Mouse (Mus musculus) ES-E14 (cell line): ENCODE measurements around the gene Fam184b. TPM values are rescaled to one million over a fixed set of nuclear protein-coding genes. Genes with fewer than 3 reads are reported as not detected.
A peak's percentile ranks its signal among the peaks of the same experiment; 100 is the strongest.

ENCODE experiments used
- DNase-seq: peaks from one replicate; pipeline ENCODE4 v3.0.0-alpha.2; 2013; ENCODE audit warnings: low read depth, low spot score
- H3K27ac ChIP-seq: 2 replicates; pipeline ENCODE4 v1.5.1; 2012; ENCODE audit warnings: low read depth, mild to moderate bottlenecking, low read length, moderate library complexity, mixed read lengths; ENCODE audit not compliant: poor library complexity, insufficient read depth, severe bottlenecking
- H3K36me3 ChIP-seq: 2 replicates; pipeline ENCODE4 v1.6.1; 2012; ENCODE audit warnings: mild to moderate bottlenecking, low read length, moderate library complexity, mixed read lengths; ENCODE audit not compliant: control insufficient read depth, poor library complexity, insufficient read depth, severe bottlenecking
- H3K4me1 ChIP-seq, 2 experiments: fragments of 150-350 bp in 1 of 2; sonication (generic) in 1 of 2; 2 replicates each; pipeline ENCODE4 v1.6.1; 2012; ENCODE audit warnings: low read length in 2 of 2, mild to moderate bottlenecking in 1 of 2, mixed read lengths in 1 of 2; ENCODE audit not compliant: control insufficient read depth in 2 of 2, insufficient read depth in 2 of 2, poor library complexity in 1 of 2
- H3K4me3 ChIP-seq, 2 experiments: fragments of 150-350 bp in 1 of 2; sonication (generic) in 1 of 2; 2 replicates each; pipeline ENCODE4 v1.5.1; 2012; ENCODE audit warnings: low read length in 2 of 2, low read depth in 1 of 2, mild to moderate bottlenecking in 1 of 2, mixed read lengths in 1 of 2; ENCODE audit not compliant: insufficient read depth in 1 of 2, poor library complexity in 1 of 2, severe bottlenecking in 1 of 2
- H3K9ac ChIP-seq: 2 replicates; pipeline ENCODE4 v1.6.1; 2012; ENCODE audit warnings: low read depth, mild to moderate bottlenecking, low read length, mixed read lengths; ENCODE audit not compliant: poor library complexity, insufficient read depth, severe bottlenecking
- H3K9me3 ChIP-seq: fragments of 150-350 bp; sonication (generic); 2 replicates; pipeline ENCODE4 v1.6.1; 2012; ENCODE audit warnings: low read depth, mild to moderate bottlenecking, low read length; ENCODE audit not compliant: control insufficient read depth, insufficient read depth
- CHD2 ChIP-seq: IDR thresholded peaks from 2 replicates; pipeline ENCODE4 v1.6.1; 2014; ENCODE audit warnings: mild to moderate bottlenecking, low read depth, low read length, inconsistent platforms
- HCFC1 ChIP-seq: IDR thresholded peaks from 2 replicates; pipeline ENCODE4 v1.6.1; 2012; ENCODE audit warnings: low read length, inconsistent platforms, borderline replicate concordance; ENCODE audit not compliant: insufficient read depth
- MAFK ChIP-seq: IDR thresholded peaks from 2 replicates; pipeline ENCODE4 v1.6.1; 2014; ENCODE audit warnings: mild to moderate bottlenecking, low read depth, low read length, inconsistent platforms; ENCODE audit not compliant: insufficient read depth
- ZC3H11A ChIP-seq: IDR thresholded peaks from 2 replicates; pipeline ENCODE4 v1.6.1; 2012; ENCODE audit warnings: low read depth, mild to moderate bottlenecking, inconsistent platforms, low read length, borderline replicate concordance
- ZNF384 ChIP-seq: IDR thresholded peaks from 2 replicates; pipeline ENCODE4 v1.6.1; 2012; ENCODE audit warnings: low read depth, low read length, inconsistent platforms
- in situ Hi-C, 2 experiments: fragments of 600-800 bp; cut with MboI; formaldehyde crosslinking; loops; one replicate each; pipeline ENCODE4 v1.15.1; 2025; ENCODE audit warnings: low sequenced_read_pairs in 2 of 2, inconsistent platforms in 1 of 2; ENCODE audit not compliant: unreplicated experiment in 2 of 2
- total RNA-seq: library from RNA; depleted of rRNA; stranded (reverse); fragments of 300-350 nt; gene quantifications from 2 replicates; pipeline ENCODE4 v1.2.3, GENCODE M21; 2012

Fam184b gene
- total RNA-seq, 1 experiment, result 0.45 TPM

- peak; percentile 54 for DNase-seq
These were observed 99.9 kb downstream of the Fam184b start for GRCm38 (mm10) chr5:45539502-45539901.

GRCm38 (mm10) chr5:45535177-45535576 is 104.2 kb downstream of the Fam184b start:
- H3K4me1 ChIP-seq, result peaks cover 0 to 5% of the 10 kb centered on the region in 2 experiments; a peak in 1 of 4 replicates
- no peaks in the 10 kb centered on the region; the same call in 1 of the 2 replicates for H3K36me3 ChIP-seq
- no peaks in the 10 kb centered on the region for H3K9me3 ChIP-seq
- H3K9ac ChIP-seq, result no peak overlapping the region
- H3K4me3 ChIP-seq, result no peak overlapping the region
- no peak overlapping the region for H3K27ac ChIP-seq
- TF ChIP-seq HCFC1, result no peak
- no peak for TF ChIP-seq ZC3H11A
- no peak for TF ChIP-seq CHD2
- TF ChIP-seq ZNF384, result no peak
- in situ Hi-C loops, result no loop called here
- DNase-seq, result no peak

More at GRCm38 (mm10) chr5:45539502-45539901, 99.9 kb downstream of the Fam184b start:
- H3K36me3 ChIP-seq, result no peaks in the 10 kb centered on the region
- peaks cover 0 to 2% of the 10 kb centered on the region in 2 experiments; a peak in 1 of 4 replicates for H3K4me1 ChIP-seq
- TF ChIP-seq HCFC1 (no peak), CHD2 (no peak), ZNF384 (no peak), MAFK (no peak), ZC3H11A (no peak)
- H3K9ac ChIP-seq, result no peak overlapping the region
- H3K9me3 ChIP-seq, result no peaks in the 10 kb centered on the region
- H3K4me3 ChIP-seq, result no peak overlapping the region
- in situ Hi-C loops, result no loop called here
- H3K27ac ChIP-seq, result no peak overlapping the region

GRCm38 (mm10) chr5:45534319-45535098 is 104.9 kb downstream of the Fam184b start:
- Histone ChIP-seq H3K9ac (peak overlapping the region; percentile 59; the same call in 1 of the 2 replicates), H3K4me3 (peak overlapping the region; percentile 30 to 53; a peak in 3 of 4 replicates)
- in situ Hi-C loops, result no loop called here

GRCm38 (mm10) chr5:45529696-45530095 is 109.7 kb downstream of the Fam184b start:
- in situ Hi-C loops, result no loop called here
- TF ChIP-seq HCFC1, result no peak
- TF ChIP-seq MAFK, result no peak
- TF ChIP-seq ZC3H11A, result no peak
- no peak for TF ChIP-seq CHD2
- TF ChIP-seq ZNF384, result no peak
- DNase-seq, result peak; percentile 50
- Histone ChIP-seq H3K36me3 (peaks cover 26% of the 10 kb centered on the region), H3K4me3 (no peak overlapping the region), H3K4me1 (peaks cover 0 to 3% of the 10 kb centered on the region in 2 experiments; a peak in 1 of 4 replicates), H3K9me3 (no peaks in the 10 kb centered on the region), H3K9ac (no peak overlapping the region), H3K27ac (no peak overlapping the region)

More at GRCm38 (mm10) chr5:45534319-45535098, 104.9 kb downstream of the Fam184b start:
- Histone ChIP-seq H3K36me3 (no peaks in the 10 kb centered on the region; the same call in none of the 2 replicates), H3K4me1 (peaks cover 0 to 5% of the 10 kb centered on the region in 2 experiments; a peak in 1 of 4 replicates), H3K9me3 (no peaks in the 10 kb centered on the region), H3K27ac (no peak overlapping the region)
- TF ChIP-seq MAFK (no peak), ZC3H11A (peak; percentile 50; the same call in 1 of the 2 replicates), CHD2 (no peak), HCFC1 (0 out of 2 replicates have a peak, but pooled peaks have one; percentile 29), ZNF384 (no peak)
- DNase-seq, result peak; percentile 92
